ENCODE assay signal across 8 mouse cellular contexts in the genomic region with DNA sequence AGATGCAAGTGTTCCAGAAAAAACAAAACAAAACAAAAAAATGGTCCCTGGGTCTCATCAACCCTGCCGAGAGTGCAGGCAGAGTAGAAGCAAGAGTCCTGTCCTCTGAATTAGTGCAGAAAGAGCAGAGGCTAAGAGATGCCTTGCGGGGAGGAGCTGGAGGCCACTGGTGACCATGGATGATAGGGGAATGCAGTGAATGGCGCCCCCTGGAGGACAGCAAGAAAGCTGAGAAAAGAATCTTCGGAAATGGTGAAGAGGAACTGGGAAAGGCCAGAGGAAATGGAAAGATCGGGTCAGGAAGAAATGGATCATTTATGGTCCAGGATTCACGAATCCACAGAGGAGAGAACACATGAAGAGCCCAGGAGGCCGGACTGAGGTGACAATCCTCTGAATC.
DNase-seq lines count a peak whose midpoint lies in the region; ATAC-seq lines count a peak whose summit lies in the region.

No protein-coding gene starts in this region.

- DNase-seq in T-cell, adult 2 months (ENCODE audit: low spot score) = peak; percentile 66
- peak; percentile 16 for DNase-seq in c-Kit-positive CD71-positive TER-119-negative erythroid progenitor cells, embryonic 14.5 days (ENCODE audit: low read depth)
- DNase-seq in forelimb bud, embryonic 11.5 days (ENCODE audit: low read depth, low spot score) = peak; percentile 55
- peak; percentile 47 to 87 for DNase-seq in layer of hippocampus, postnatal 25 days (ENCODE audit: extremely low spot score in 1 of 2, low spot score in 1 of 2)
- peak; percentile 70 for DNase-seq in lung, postnatal 25 days (ENCODE audit: low spot score)
- peak; percentile 72 for DNase-seq in right cerebral cortex, postnatal 4 days

- peak; percentile 40 to 44; a peak in 2 of 4 replicates for ATAC-seq in hematopoietic stem cell, adult 5-6 weeks (replicated peaks in 1 of 2; ENCODE audit: insufficient read depth in 1 of 2, low FRiP score in 2 of 2, low TSS enrichment in 1 of 2, low read depth in 1 of 2, poor library complexity in 2 of 2, severe bottlenecking in 2 of 2)
- no peak for ATAC-seq in activated CD4-positive, CD25-positive, alpha-beta regulatory T cell, adult 4 months

Comparison
In these comparisons a context has a peak if more than half of its experiments do, and no peak if none do; other contexts are left out.
1. DNase-seq: peak in every context shown above with its lines; median percentile 72 in right cerebral cortex, postnatal 4 days; 70 in lung, postnatal 25 days; 67 in layer of hippocampus, postnatal 25 days; 66 in T-cell, adult 2 months; 55 in forelimb bud, embryonic 11.5 days; 16 in c-Kit-positive CD71-positive TER-119-negative erythroid progenitor cells, embryonic 14.5 days.